Mouse (Mus musculus): ENCODE data around the gene Gars.

The Gars gene

DNA sequence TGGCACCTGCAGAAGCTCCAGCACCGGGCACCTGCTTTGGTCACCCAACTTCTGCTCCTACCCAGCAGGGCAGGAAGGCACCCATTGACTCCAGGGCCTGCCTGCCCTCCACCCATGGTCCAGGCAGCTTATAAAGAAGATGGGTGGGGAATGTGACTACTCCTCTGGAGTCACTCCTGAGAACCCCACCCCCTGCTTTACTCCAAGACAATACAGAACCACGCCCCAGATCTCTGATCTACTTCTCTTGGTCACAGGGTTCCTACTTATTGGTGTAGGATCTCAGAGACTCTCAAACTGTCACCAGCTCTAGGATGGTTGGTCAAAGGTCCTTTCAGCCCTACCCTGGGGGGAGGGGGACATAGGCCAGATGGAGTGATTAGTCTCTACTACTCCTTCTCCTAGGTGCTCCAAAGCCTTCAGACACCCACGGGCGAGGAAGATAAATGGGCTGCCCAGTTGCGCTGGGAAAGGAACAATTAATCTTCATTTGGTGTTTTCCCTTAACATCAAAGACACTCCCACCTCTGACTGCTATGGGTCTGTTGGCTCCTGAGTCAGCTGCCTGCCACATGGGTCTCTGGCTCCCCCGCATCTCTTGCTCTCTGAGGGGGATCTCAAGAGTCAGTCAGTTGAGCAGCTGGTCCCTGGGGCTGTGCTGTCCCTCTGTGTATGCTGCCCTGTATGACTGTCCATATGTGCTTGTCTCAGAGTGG, 55.8 kb downstream of the Gars start:
- DNase-seq (ENCODE audit: low read depth, low spot score), result no peak

DNA sequence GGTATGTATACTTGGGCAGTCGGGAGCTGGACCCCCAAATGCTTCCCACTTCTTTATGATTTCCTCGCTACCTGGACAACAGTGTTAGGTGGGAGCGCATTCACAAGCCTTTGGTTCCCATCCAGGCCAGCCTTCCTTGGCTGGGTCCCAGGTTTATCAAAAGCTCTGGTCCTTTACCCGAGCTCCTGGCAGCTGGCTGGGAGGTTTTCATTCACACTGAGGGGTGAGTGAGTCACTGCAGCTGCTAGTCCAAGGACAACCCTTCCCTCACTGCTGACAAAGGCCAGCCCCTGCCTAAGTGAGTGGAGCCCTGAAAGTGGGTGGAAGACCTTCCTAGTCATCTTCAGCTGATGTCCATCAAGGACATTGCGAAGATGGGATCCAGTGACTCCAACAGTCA, 60.2 kb downstream of the Gars start:
- DNase-seq (ENCODE audit: low read depth, low spot score), result no peak

DNA sequence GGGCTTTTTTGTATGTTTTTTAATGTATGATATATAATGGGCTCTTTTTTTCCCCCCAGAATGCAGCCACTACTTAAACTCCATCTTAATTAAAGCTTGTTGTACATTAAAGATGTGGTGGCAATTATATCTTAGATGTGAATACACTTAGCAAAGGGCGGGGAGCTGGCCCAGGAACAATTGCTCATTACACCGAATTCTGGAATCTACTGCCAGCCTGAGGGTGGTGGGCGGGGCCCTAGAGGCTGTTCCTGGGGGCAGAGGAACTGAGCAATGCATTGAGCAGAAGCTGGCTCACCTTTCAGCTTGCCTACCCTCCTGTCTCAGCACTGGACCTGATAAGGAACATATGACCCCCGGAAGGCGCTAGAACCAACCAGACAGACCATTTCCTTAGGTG, 60.8 kb downstream of the Gars start:
- no peak for DNase-seq (ENCODE audit: low read depth, low spot score)

DNA sequence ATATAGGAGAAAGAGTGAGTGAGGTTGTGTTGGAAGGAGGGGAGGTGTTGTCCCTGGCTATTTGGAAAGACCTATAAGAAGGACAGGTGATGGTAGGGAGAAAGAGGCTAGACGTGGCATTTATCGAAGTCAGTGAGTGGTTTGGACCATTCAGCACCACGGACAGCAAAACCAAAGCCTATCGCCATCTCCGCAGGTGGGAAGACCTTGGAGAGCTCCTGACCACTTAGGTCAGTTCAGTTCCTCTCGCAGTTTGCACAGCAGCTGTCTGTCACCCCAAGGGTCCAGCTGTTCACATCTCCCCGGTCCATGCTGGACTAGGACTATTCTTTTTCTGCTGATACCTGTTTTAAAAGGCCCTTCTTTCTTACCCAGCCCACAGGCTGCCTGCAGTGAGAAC, 70.6 kb downstream of the Gars start:
- no peak for DNase-seq (ENCODE audit: low read depth, low spot score)

GRCm38 (mm10) chr6:55117325-55118109, 79.7 kb downstream of the Gars start:
- no peak for DNase-seq (ENCODE audit: low read depth, low spot score)

DNA sequence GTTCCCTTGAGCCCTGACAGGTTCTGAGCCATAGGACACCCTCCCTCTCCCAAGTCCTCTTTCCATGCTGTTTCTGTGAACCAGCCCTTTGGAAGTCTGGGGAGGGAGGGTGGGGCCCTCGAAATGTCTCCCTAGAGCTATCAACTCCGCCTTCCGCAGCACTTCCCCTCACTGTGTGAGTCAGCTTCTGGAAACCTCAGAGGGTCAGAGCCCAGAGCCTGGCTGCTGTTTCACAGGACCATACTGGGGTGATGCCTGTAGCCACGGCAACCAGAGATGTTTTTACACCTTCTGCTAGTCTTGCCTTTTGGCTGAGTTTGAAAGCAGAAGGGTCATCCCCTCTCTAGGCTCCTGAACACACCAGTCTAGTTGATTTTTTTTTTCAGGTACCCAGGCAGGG, 85.2 kb downstream of the Gars start:
- DNase-seq (ENCODE audit: low read depth, low spot score), result no peak

DNA sequence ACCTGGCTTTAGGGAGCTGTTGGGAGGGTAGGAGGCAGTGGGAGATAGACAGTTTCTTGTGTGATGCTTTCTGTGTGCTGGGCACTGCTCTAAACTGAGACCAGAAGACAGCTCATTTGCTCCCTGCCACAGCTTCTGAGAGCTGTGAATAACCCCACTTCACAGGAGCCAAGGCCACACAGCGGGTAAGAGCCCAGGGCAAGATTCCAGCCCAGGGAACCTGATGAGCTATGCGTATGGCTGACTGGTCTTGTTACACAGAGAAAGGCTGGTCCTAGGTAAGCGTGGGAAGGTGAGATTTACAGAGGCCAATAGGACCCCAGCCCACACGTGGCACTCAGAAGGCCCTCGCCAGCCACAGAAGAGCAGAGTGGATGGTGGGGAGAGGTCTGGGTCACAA, 88.8 kb downstream of the Gars start:
- no peak for DNase-seq (ENCODE audit: low read depth, low spot score)

- no peak for DNase-seq (ENCODE audit: low read depth, low spot score)
These were observed 90.6 kb downstream of the Gars start for GRCm38 (mm10) chr6:55128391-55128790.
